Mouse (Mus musculus) MN1 (cell line): Measurements from ENCODE around the gene Rasgef1b.

Experiments
- DNase-seq: peaks from one replicate; pipeline ENCODE4 v3.0.0-alpha.2; 2016; ENCODE audit warnings: low spot score

Rasgef1b gene

DNA sequence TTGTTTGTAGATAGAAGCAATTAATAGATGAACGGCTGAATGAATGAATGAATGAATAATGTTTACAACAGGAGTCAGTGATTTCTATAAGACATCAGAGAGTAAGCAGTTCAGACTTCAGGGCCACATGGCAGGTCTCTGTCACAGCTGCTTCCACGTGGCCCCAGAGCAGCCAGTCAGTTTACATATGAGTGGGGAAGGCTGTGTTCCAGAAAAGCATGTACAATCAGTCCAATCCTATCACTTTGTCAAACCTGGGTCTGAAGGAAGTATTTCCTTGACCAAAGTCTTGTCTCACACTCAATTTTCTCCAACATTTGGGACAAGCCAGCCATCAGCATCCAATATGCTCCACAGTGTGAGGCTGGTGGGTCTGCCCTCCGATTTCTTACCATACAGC is 278.4 kb downstream of the Rasgef1b start:
- no peak for DNase-seq

GRCm38 (mm10) chr5:99447481-99447880 is 281.4 kb downstream of the Rasgef1b start:
- DNase-seq = no peak

DNA sequence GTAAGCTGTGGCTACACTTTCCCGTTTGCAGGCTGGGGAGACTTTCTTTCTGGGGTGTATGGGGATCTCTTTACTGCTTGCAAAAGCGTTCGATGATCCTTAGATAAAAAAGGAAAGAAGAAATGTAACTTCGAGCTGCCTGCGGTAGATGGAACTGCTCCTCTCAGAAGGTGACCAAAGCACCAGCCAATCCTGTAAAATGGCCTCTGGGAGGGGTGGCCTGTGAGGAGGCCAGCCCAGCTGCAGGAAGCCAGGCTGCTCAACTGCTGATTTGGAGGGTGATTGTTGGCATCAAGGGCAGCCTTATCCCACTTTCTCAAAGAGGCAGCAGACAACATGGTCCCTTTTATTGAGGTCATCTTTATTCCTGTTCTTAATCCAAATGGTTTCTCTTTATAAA is 283.6 kb downstream of the Rasgef1b start:
- DNase-seq = no peak

GRCm38 (mm10) chr5:99444777-99445176 is 284.1 kb downstream of the Rasgef1b start:
- no peak for DNase-seq

GRCm38 (mm10) chr5:99440109-99440508 is 288.8 kb downstream of the Rasgef1b start:
- DNase-seq = no peak

GRCm38 (mm10) chr5:99438526-99438925 is 290.3 kb downstream of the Rasgef1b start:
- no peak for DNase-seq

- no peak for DNase-seq
Observed at GRCm38 (mm10) chr5:99434226-99434625, 294.6 kb downstream of the Rasgef1b start.

- DNase-seq = no peak
Observed at GRCm38 (mm10) chr5:99432471-99432870, 296.4 kb downstream of the Rasgef1b start.

DNA sequence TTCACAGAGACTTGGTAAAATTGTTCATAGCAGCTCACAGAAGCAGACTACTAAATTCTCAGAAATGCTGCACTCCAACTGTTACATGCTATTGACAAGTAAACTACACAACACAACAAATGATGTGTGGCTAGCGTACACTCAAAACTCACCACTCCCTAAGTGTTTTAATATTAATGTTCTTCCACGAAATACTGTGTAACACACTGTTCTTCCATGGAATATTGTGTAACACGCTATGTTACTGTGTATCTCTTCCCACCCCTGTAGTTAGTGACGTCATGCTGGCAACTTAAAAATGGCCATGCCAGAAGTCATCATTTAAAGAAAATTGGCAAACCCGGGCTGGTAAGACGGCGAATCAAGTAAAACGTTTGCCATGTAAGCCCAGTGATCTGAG is 299.6 kb downstream of the Rasgef1b start:
- no peak for DNase-seq

GRCm38 (mm10) chr5:99428648-99429047 is 300.2 kb downstream of the Rasgef1b start:
- no peak for DNase-seq

DNA sequence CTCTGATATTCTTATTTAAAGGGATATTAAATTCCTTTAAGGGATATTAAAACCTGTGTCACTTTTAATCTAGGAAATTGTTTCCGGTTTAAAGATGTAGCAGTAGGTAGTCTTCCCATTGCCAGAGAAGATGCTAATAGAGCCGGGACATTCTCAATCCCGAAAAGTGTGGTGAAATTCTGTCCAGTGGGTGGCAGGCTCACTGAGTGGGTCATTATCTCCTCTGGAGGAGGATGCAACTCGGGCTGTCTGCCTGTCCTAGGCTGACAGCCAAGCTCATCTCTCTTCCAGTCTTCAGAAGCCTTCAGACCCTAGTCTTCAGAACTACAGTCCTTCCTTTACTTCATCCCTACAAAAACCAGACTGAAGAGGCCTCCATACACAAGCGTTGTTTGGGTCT is 305.6 kb downstream of the Rasgef1b start:
- DNase-seq = no peak

- DNase-seq = no peak
Observed at GRCm38 (mm10) chr5:99422856-99423255, 306.0 kb downstream of the Rasgef1b start.

GRCm38 (mm10) chr5:99422092-99422491 is 306.8 kb downstream of the Rasgef1b start:
- DNase-seq = no peak

DNA sequence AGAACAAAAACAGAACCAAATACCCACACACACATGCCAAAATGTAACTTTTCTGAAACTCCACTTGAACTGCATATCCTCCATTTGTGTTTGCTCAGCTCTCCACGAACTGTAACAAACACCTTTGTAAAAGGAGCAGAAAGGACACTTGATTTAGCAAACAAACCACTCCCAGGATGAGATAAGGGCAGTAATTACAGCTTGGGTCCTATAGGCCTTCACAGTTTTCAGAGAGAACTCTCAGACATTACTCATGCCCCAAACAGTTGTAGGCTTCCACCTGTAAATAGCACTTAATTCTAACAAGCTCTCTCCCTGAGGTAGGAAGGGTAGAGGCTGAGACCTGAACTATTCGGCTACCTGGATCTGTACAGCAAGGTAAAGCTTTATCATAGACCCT is 309.0 kb downstream of the Rasgef1b start:
- no peak for DNase-seq

DNA sequence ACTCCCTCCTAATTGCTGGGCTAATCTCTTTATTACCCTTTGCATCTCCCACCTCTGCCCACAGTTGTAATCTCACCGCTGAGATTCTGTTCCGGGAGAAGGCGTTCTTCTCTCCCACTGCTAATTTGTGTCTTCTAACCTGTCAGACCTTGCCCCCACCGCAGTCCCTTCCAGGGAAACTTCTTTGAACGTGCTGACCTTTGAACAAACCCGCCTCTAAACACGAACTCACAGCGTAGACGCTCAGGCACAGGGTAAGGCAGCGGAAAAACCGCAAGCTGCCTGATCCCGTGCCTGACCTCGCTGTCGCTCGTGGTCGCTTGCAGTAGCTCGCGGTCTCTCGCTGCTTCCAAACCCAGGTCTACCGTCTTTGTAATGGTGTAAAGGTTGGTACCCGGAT is 312.0 kb downstream of the Rasgef1b start:
- DNase-seq = no peak

GRCm38 (mm10) chr5:99415676-99416075 is 313.2 kb downstream of the Rasgef1b start:
- no peak for DNase-seq

GRCm38 (mm10) chr5:99415049-99415448 is 313.8 kb downstream of the Rasgef1b start:
- no peak for DNase-seq

DNA sequence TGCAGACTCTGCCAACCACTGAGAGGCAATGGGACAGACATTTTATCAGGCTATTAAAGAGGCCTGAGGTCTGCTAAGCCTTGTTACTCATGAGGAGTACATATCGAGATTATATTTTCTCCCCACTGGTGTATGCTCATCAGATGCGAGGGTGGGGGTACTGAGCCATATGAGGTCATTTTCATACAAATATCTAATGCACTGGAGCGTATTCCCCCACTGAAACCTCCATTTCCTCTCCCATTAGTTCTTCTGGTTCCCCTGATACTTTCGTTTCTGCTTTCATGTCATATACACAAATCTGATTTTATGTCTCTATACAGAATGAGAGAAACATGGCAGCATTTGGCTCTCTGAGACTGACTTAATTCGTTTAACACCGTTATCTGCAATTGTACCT is 314.6 kb downstream of the Rasgef1b start:
- DNase-seq = no peak

DNA sequence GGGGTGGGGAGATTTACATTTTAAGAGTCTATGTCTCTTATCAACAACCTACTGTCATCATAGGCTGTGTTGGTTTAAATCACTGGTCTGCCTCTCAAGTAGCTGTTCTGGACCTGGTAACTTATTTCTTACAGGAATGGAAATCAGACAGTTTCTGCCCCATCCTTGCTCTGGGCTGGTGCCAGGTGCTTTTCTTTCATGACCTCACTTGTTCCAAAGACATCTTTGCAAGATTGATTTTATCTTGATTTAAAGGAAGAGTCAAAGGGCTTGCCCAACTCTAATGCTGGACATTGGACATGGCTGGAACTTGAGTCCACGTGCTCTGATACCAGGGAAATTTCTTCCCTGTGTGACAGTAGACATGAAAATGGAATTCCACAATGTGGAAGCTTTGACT is 315.0 kb downstream of the Rasgef1b start:
- no peak for DNase-seq

GRCm38 (mm10) chr5:99413391-99413790 is 315.5 kb downstream of the Rasgef1b start:
- no peak for DNase-seq

DNA sequence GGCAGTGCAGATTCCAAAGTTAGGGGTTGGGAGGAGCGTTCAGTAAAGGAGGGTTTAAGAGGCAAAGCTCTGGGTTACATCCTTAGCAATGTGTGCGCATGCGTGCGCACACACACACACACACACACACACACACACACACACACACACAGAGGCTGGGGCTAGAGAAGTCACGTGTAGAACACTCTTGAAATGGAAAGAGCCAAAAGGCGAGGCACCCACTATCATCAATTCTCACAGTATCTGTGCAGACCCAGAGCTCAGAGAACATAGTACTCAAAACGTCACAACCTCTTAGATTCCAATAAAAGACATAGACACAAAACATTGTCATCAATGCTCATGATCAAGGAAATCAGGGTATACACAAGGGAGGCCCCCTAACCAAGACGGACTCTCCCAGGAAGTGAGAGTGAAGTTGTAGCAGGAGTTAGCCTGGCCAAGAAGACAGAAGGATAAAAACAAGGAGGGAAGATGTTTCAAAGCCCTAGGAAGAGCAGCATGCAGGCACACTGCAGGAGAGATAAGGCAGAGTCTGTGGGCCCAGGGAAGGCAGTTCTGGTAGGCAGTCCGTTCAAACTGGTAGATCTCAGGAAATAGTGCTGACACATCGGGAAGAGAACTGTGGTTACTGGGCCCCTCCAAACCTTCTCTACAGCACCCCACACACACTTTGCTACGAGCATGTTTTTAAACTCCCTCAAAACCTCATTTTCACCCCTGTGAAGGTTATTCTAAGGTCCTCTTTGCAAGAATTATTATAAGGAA is 324.3 kb downstream of the Rasgef1b start:
- DNase-seq = no peak

- no peak for DNase-seq
Observed at GRCm38 (mm10) chr5:99403325-99403724, 325.5 kb downstream of the Rasgef1b start.

- DNase-seq = no peak
Observed at GRCm38 (mm10) chr5:99402784-99403183, 326.1 kb downstream of the Rasgef1b start.

GRCm38 (mm10) chr5:99402297-99402696 is 326.6 kb downstream of the Rasgef1b start:
- no peak for DNase-seq
